Mouse (Mus musculus) embryonic facial prominence, embryonic 14.5 days (tissue): Measurements from ENCODE around the gene Lurap1. TPM values are rescaled to one million over a fixed set of nuclear protein-coding genes. Genes with fewer than 3 reads are reported as not detected.

Experiments
- ATAC-seq: fragments of 200-750 bp; cut with Nextera tagmentation; 2 replicates; pipeline ENCODE4 v1.8.0; 2017; ENCODE audit warnings: low read depth, moderate number of reproducible peaks, moderate TSS enrichment
- DNase-seq: peaks from one replicate; pipeline ENCODE4 v3.0.0-alpha.2; 2015; ENCODE audit warnings: low spot score
- H3K27ac ChIP-seq: fragments of 300-500 bp; sonication (generic); replicated peaks from 2 replicates; pipeline ENCODE4 v1.5.1; 2014; ENCODE audit warnings: low read depth, mild to moderate bottlenecking, low read length, moderate library complexity
- H3K27me3 ChIP-seq: fragments of 300-500 bp; sonication (generic); replicated peaks from 2 replicates; pipeline ENCODE4 v1.6.1; 2014; ENCODE audit warnings: low read length; ENCODE audit not compliant: control insufficient read depth, insufficient read depth
- H3K36me3 ChIP-seq: fragments of 300-500 bp; sonication (generic); 2 replicates; pipeline ENCODE4 v1.6.1; 2014; ENCODE audit warnings: low read length, mixed read lengths; ENCODE audit not compliant: control insufficient read depth, insufficient read depth
- H3K4me1 ChIP-seq: fragments of 300-500 bp; sonication (generic); 2 replicates; pipeline ENCODE4 v1.6.1; 2014; ENCODE audit warnings: antibody characterized with exemption, low read length; ENCODE audit not compliant: control insufficient read depth, insufficient read depth
- H3K4me2 ChIP-seq: fragments of 300-500 bp; sonication (generic); 2 replicates; pipeline ENCODE4 v1.6.1; 2014; ENCODE audit warnings: low read depth, mild to moderate bottlenecking, low read length, moderate library complexity, mixed read lengths
- H3K4me3 ChIP-seq: fragments of 300-500 bp; sonication (generic); 2 replicates; pipeline ENCODE4 v1.5.1; 2014; ENCODE audit warnings: low read depth, mild to moderate bottlenecking, low read length
- H3K9ac ChIP-seq: fragments of 300-500 bp; sonication (generic); 2 replicates; pipeline ENCODE4 v1.6.1; 2014; ENCODE audit warnings: low read depth, mild to moderate bottlenecking, low read length, moderate library complexity, mixed read lengths
- H3K9me3 ChIP-seq: fragments of 300-500 bp; sonication (generic); 2 replicates; pipeline ENCODE4 v1.6.1; 2016; ENCODE audit warnings: low read length; ENCODE audit not compliant: control insufficient read depth
- WGBS: fragments of 180-500 bp; shearing (Covaris S2); extraction: QIAGEN DNeasy Blood & Tissue Kit; methylation state at CpG from one replicate; pipeline ENCODE4 v1.1.7; 2014; 5-methylcytosine and 5-hydroxymethylcytosine counted together
- polyA plus RNA-seq: library from polyadenylated mRNA; unstranded; fragments of >200 nt; fragmentation: Nextera tagmentation; extraction: Ambion mirVana; gene quantifications from 2 replicates; pipeline ENCODE4 v1.2.1, GENCODE M21; 2014

The Lurap1 gene
- polyA plus RNA-seq, 1 experiment from 2014 or later, result 2.4 TPM

DNA sequence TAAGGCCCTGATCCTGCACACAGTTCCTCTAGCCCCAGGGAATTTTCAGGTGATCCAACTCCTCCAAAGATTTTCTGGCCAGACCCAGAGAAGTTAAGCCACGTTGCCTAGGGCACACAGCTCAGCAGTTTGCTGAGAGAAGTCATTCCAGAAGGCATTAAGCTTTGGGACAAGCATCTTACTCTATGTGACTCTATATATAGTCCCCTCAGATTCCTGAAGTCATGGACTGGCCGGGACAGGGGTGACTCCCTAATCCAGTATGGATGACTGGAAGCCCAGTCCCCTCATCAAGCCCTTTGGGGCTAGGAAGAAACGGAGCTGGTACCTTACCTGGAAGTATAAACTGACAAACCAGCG, 296 bp downstream of the Lurap1 start:
- 20% methylated on average over 4 of the region's 4 CpGs for WGBS
- no peak for DNase-seq
- Histone ChIP-seq H3K9me3 (no peaks in the 10 kb centered on the region), H3K9ac (peak overlapping the region; percentile 95), H3K27ac (peak overlapping the region; percentile 92), H3K4me1 (peaks cover 8% of the 10 kb centered on the region), H3K4me2 (peak overlapping the region; percentile 83), H3K27me3 (no peaks in the 10 kb centered on the region), H3K36me3 (peaks cover 44% of the 10 kb centered on the region), H3K4me3 (peak overlapping the region; percentile 79)
- ATAC-seq, result peak; percentile 15; the same call in 1 of the 2 replicates

DNA sequence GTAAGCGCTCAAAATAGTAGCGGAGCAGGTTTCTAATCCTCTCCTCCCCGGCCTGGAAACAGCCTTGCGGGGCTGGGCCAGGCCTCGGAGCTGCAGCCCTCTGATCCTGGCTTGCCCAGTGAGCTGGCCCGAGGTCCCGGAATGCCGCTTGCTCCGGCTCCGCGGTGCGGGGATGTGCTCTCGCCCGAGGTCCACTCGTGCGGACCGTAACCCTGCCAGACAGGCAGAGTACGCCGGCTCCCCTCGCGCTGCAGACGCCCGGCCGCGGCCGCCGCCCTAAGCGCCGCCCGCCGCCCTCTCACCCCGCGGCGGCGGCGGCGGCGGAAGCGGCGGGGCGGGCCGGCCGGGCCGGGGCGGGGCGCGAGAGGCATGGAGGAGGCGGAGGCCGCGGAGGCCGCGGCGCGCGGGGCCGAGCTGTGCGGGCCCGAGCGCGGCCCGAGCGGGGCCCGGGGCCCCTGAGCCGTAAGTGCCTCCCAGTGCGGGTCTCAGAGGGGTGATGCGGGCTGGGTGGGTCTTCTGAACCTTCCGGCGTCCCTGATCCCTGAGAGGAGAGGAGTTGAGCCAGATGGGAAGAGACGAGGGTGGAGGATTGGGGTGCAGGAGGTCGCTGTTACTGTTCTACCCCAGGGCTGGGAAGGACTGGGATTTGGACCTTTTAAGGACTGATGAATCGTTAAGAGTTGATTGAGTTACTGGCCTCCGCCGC, 829 bp downstream of the Lurap1 start:
- peak overlapping the region; percentile 79 for H3K4me3 ChIP-seq
- no peaks in the 10 kb centered on the region for H3K27me3 ChIP-seq
- WGBS, result 0% methylated on average over 14 of the region's 73 CpGs
- H3K4me2 ChIP-seq, result peak overlapping the region; percentile 83
- peak; percentile 95 for ATAC-seq
- peaks cover 8% of the 10 kb centered on the region for H3K4me1 ChIP-seq
- H3K9ac ChIP-seq, result peak overlapping the region; percentile 95
- H3K27ac ChIP-seq, result peak overlapping the region; percentile 92
- peak; percentile 83 for DNase-seq
- peaks cover 38% of the 10 kb centered on the region for H3K36me3 ChIP-seq
- H3K9me3 ChIP-seq, result no peaks in the 10 kb centered on the region

DNA sequence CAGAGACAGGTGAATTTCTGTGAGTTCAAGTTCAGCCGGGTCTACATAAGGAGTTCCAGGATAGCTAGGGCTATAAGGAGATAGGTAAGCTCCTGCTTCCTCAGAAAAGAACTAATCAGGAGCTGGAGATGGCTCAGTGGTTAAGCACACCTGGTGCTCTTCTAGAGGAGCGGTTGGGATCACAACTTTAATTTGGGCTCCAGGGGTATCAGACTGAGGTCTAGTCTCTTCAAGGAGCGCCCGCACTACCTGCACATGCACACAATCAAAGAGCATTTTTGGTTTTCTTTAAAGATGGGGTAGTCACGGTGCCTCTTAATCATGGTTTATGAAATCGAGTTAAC, 1.4 kb downstream of the Lurap1 start:
- WGBS, result 16% methylated on average over 6 of the region's 6 CpGs
- no peaks in the 10 kb centered on the region for H3K27me3 ChIP-seq
- H3K4me2 ChIP-seq, result peak overlapping the region; percentile 83
- peaks cover 8% of the 10 kb centered on the region for H3K4me1 ChIP-seq
- ATAC-seq (peak; percentile 15), DNase-seq (no peak)
- peak overlapping the region; percentile 92 for H3K27ac ChIP-seq
- no peaks in the 10 kb centered on the region for H3K9me3 ChIP-seq
- H3K4me3 ChIP-seq, result peak overlapping the region; percentile 79
- peak overlapping the region; percentile 95 for H3K9ac ChIP-seq
- H3K36me3 ChIP-seq, result peaks cover 33% of the 10 kb centered on the region

DNA sequence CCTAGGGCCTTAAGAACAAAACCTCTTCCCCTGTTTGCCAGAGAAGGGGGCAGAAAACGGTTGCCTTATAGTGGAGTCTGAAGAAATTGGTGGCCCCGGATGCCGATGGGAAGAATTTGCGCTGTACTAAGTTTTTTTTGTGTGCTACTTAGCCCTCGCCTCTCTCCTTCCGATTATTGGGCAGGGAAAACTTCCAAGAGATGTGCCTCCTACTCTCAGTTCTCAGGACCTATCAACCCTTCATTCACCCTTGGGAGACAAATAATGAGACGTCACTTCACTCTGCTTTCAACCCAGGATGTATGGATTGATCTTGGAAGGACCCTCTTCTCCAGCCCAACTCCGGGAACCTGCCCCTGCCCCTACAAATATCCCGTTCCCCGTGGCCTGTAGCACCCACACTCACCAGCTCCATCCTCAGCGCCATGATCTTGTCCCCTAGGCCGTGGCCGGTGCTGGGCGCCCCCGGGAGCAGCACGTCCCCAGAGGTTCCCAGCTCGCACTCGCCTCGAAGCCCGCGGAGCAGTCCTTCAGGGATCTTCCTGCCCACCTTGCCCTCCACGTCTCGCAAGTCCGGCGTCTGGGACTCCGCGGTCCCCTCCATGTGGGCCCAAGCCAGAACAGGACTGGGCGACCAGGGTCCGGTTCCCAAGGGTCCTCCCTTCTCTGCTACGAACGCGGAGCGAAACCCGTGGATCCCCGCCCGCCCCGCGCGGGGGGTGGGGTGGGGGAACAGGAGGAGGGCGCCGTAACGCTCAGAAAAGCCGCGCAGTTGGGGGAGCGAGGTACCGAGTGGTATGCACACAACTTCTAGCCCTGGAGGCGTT, 7.0 kb downstream of the Lurap1 start:
- no peaks in the 10 kb centered on the region for H3K36me3 ChIP-seq
- DNase-seq (peak; percentile 76), ATAC-seq (peak; percentile 82)
- no peak overlapping the region for H3K27ac ChIP-seq
- H3K4me1 ChIP-seq, result no peaks in the 10 kb centered on the region
- H3K4me2 ChIP-seq, result peak overlapping the region; percentile 90
- H3K27me3 ChIP-seq, result no peaks in the 10 kb centered on the region
- peak overlapping the region; percentile 72 for H3K9ac ChIP-seq
- no peaks in the 10 kb centered on the region for H3K9me3 ChIP-seq
- under 1% methylated on average over 32 of the region's 47 CpGs for WGBS
- H3K4me3 ChIP-seq, result peak overlapping the region; percentile 61

DNA sequence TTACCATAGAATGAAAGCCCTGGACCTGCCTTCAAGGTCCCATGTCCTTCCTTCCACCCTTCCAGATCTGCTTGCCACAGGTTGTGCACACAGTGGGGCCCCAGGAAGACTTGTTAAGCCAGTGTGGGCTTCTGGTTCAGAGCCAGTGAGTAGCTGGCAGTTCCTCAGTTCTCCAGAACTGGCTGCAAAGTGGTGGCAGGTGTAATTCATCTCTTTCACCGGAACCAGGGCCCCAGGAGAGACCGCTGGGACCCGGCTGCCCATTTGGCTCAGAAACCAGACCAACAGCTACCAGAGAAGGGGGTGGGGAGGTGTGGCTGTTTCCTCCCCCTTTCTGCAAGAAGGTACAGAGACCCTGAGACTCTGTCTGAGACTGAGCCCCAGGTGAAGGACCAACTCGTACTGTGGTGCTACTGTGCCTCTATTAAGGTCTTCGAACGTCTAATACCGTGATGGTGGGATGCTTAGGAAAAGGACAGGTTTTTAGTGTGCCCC, 7.8 kb downstream of the Lurap1 start:
- WGBS, result 10% methylated on average over 7 of the region's 7 CpGs
- peak overlapping the region; percentile 72; the same call in 1 of the 2 replicates for H3K9ac ChIP-seq

DNA sequence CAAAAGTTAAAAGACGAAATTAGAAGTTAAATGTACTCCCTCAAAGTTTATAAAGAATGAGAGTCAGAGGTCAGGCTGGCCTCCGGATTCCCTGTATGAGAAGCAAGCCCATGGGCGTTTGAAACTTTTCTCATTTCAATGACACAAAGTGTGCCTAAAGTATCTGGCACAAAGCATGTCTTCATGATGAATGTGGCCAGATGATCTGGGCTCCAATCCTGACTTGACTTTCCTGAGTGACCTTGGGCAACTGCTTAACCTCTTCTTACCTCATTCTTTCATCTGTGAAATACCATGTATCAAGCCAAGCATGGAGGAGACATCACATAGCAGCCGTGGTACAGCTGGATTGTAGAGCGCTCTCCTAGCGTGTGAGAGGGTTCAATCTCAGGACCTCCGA, 8.9 kb downstream of the Lurap1 start:
- DNase-seq (no peak), ATAC-seq (no peak)
- no peak overlapping the region for H3K4me3 ChIP-seq
- no peak overlapping the region for H3K4me2 ChIP-seq
- no peaks in the 10 kb centered on the region for H3K36me3 ChIP-seq
- no peaks in the 10 kb centered on the region for H3K27me3 ChIP-seq
- no peaks in the 10 kb centered on the region for H3K9me3 ChIP-seq
- no peak overlapping the region for H3K9ac ChIP-seq
- no peaks in the 10 kb centered on the region for H3K4me1 ChIP-seq
- H3K27ac ChIP-seq, result no peak overlapping the region
- 79% methylated on average over 7 of the region's 7 CpGs for WGBS

More for the DNA sequence above, 7.8 kb downstream of the Lurap1 start:
- Histone ChIP-seq H3K36me3 (no peaks in the 10 kb centered on the region), H3K27ac (no peak overlapping the region), H3K4me1 (no peaks in the 10 kb centered on the region), H3K27me3 (no peaks in the 10 kb centered on the region), H3K9me3 (no peaks in the 10 kb centered on the region), H3K4me2 (peak overlapping the region; percentile 90), H3K4me3 (peak overlapping the region; percentile 61)
- ATAC-seq (no peak), DNase-seq (no peak)

DNA sequence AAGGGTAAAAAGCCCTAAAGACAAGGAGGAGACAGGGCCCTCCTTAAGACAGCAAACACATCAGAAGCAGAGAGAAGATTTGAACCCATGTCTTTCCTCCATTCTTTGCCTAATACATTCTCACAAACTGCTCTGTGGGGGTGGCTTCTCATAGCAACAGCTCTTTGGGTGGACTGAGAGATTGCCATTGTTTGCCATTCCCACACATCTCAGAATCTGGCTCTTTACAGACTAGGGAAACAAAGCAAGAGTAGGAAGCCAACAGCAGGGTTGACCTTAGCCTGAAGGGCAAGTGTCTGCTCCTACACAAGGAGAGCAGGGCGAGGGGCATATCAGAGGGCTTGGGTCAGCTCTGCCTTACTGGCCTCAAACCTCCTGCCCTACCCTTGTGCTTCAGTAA, 9.4 kb downstream of the Lurap1 start:
- no peak for DNase-seq
- H3K27ac ChIP-seq, result no peak overlapping the region
- H3K4me3 ChIP-seq, result no peak overlapping the region
- no peak overlapping the region for H3K9ac ChIP-seq
- H3K36me3 ChIP-seq, result no peaks in the 10 kb centered on the region
- 69% methylated on average over 1 of the region's 1 CpGs for WGBS
- no peaks in the 10 kb centered on the region for H3K4me1 ChIP-seq
- H3K4me2 ChIP-seq, result no peak overlapping the region
- no peaks in the 10 kb centered on the region for H3K27me3 ChIP-seq
- no peaks in the 10 kb centered on the region for H3K9me3 ChIP-seq
- ATAC-seq, result no peak

DNA sequence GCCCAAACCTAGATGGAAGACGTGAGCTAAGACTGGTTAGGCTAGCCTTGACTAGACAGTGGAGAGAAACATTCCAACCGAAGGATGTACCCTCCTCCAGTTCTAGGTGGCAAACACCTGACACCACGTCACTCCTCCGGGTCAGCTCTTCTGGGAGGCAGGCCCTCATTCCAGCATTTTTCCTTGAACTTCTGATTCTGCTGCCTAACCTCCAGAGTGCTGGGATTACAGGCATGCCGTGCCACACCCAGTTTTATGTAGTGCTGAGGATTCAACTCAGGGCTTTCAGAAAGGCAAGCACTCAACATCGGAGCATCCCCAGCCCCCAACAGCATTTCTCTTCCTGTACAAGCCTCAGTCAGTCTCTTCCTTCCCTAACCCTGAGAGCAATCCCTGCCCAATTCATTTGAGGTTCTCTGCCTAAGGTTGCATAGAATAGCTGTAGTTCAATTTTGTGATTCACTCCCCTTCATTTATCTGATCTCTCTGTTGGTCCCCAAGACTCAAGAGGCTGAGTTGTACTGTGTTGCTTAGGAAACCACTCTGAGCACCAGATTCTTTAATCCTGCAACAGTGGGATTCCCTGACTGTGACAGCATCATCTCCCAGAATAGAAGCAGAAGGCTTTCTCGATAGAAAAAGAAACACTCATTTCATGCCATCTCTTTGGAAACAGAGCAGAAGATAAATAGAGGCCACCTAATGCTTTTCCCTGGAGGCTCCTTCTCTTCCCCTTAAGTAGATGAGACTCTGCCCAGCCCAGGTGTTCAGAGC, 10.2 kb downstream of the Lurap1 start:
- Histone ChIP-seq H3K9ac (no peak overlapping the region), H3K27ac (no peak overlapping the region), H3K4me3 (no peak overlapping the region), H3K4me2 (no peak overlapping the region), H3K9me3 (no peaks in the 10 kb centered on the region), H3K4me1 (no peaks in the 10 kb centered on the region), H3K27me3 (no peaks in the 10 kb centered on the region), H3K36me3 (no peaks in the 10 kb centered on the region)
- no peak for ATAC-seq
- no peak for DNase-seq
- WGBS, result 76% methylated on average over 7 of the region's 7 CpGs
